Mouse (Mus musculus) bone marrow, adult 2 months (tissue): ENCODE measurements around the gene Brix1.

ENCODE experiments used
- CTCF ChIP-seq: fragments of 200-500 bp; IDR thresholded peaks from 2 replicates; pipeline ENCODE4 v1.5.1; 2011; ENCODE audit warnings: low read length, control low read depth; ENCODE audit not compliant: control insufficient read depth, insufficient read depth
- POLR2A ChIP-seq: fragments of 200-500 bp; IDR thresholded peaks from 2 replicates; pipeline ENCODE4 v1.6.1; 2011; ENCODE audit warnings: low read depth, mild to moderate bottlenecking, control low read depth, low read length, borderline replicate concordance; ENCODE audit not compliant: control insufficient read depth

DNA sequence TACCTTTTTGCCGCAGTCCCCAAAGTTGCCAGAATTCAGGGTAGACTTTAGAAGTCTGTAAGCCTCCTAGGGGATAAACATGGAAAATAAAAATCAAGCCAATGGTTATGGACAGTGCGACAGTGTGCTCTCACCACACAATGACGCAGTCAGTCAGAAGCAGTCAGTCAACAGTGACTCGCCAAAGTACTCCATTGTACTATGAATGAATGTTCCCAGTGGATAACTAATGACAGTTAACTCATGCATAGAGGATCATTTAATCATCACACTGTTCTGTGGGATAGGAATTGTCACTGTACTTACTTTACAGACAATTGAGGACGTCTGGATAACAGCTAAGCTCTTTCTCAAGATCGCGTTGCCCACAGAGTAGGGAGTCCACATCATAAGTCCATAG, 29.4 kb upstream of the Brix1 start:
- TF ChIP-seq POLR2A (no peak), CTCF (no peak)
